Mouse (Mus musculus): Measurements from ENCODE around the gene Cnih3. TPM values are rescaled to one million over a fixed set of nuclear protein-coding genes. Genes with fewer than 3 reads are reported as not detected.

Cnih3 gene
- polyA plus RNA-seq, 1 experiment = 0.23 TPM

DNA sequence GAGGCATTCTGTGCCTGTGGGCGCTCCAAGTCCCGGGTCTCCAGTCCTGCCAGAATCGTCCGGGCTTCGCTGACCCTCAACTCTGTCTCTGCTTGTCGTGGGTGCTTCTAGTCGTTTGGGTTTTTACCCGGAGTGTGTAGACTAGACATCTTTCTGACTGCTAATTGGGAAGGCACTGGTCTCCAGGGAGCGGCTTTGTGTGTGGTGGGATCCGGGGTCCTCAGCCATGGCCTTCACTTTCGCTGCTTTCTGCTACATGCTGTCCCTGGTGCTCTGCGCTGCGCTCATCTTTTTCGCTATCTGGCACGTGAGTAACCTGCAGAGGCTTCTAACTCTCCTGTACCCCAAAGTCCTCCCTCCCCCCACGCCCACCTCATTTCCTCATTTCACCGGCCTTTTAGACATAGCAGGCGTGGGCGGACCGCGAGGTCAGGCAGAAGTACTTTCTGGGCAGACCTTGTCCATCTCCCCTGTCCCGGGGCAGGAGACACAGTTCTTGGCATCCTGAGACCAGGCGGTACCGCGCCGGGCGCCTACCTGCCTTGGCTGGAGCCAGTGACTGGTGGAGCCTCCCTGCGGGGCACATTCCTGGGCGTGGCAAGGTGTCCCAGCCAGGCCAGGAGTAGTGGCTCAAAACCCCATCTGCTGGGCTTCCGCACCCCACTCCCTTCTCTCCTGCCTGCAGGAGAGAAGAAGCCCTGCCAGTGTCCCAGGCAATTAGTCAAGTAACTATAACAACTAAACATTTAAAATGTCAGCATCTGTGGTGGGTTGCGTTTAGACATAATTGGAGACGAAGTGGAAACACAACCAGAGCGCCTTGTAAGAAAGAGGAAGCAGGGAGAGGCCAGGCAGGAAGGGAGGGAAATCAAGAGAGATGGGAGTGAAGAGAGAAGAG, 1.0 kb downstream of the Cnih3 start:
- DNase-seq (ENCODE audit: low spot score) = no peak

DNA sequence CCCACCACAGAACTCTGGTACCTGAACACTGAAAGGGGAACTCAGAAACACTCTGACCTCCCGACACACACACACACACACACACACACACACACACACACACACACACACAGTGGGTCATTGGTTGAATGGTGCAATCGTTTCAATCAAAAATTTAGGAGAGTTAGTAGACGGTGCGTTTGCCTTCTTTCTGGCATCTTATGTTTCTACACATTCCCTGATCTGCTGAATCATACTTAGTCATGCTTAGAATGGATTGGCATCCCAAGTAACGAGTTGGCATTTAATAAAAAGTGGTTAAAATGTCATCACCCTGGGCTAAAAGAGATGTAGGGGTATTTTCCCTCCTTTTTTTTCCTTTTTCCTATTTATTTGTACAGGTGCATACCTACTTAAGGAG, 3.3 kb downstream of the Cnih3 start:
- no peak for DNase-seq (ENCODE audit: low spot score)

DNA sequence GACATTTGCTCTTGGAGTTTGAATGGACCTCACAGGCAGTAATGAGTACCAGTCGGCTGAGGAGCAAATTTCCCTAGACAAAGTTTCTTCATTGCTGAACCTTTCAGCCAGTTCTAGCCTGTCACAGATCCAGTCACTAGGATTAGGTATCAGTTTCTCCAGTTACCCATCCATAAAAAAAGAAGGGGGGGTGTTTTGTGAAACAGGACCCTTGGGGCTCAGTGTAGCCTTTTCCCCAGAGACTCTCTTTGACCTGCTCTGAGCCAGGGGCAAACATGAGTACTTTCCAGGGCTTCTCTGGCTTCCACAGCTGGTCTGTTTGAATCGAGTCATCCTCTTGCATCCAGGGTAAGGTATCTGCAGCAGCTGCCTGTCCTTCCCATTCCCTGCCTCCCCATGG, 5.4 kb downstream of the Cnih3 start:
- no peak for DNase-seq (ENCODE audit: low spot score)

DNA sequence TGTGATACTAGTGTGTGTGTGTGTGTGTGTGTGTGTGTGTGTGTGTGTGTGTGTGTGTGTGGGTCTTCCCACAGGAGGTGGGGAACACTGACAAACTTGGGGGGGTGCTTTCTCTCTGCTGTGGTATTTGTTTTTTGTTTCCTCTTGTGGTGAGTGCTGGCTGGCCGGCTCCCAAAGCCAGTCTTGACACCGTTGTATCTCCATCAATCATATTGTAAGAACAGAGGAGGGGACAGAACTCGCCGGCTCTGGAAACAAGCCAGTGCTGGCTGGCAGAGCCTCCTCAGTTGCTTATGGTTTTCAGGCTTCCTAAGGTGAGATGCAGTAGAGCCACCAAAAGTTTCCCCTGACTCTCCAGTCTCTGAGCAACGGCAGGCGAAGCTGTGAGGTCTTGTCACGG, 6.1 kb downstream of the Cnih3 start:
- DNase-seq (ENCODE audit: low spot score) = no peak

DNA sequence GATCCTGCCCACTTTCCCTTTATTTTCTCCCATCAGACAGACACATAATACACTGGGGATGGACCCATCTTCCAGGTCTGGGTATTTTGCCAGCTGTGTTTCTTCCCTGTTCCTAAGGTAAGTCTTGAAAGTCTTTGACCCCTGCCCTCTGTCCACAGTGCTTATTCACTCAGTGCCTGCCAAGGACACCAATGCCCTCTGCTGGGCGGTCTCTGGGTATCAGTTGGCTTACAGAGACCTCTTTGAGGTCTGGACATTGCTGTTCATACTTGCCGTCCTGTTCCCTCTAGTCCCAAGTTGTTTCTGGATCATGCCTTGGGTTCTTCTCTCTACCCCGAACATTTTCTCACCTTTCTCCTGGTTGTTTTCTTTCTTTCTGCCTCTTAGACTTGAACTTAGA, 8.3 kb downstream of the Cnih3 start:
- no peak for DNase-seq (ENCODE audit: low spot score)

DNA sequence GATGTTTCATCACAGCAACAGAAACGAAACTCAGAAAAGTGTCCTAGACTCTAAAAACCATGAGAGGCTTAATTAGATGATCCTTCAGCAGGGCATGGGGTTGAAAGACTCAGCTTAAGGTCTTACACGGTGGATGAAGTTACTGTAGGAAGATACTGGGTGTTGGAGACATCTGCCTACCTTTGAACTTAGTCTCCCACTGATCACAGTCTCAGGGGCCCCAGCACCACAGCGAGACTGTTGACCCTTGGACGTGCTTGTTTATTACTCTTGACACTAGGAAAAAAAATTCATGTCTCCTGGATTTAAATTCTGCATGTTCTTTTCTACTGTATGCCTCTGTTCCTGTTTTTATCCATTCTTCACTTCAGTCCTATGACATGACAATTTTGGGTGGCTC, 11.6 kb downstream of the Cnih3 start:
- DNase-seq (ENCODE audit: low spot score) = no peak

DNA sequence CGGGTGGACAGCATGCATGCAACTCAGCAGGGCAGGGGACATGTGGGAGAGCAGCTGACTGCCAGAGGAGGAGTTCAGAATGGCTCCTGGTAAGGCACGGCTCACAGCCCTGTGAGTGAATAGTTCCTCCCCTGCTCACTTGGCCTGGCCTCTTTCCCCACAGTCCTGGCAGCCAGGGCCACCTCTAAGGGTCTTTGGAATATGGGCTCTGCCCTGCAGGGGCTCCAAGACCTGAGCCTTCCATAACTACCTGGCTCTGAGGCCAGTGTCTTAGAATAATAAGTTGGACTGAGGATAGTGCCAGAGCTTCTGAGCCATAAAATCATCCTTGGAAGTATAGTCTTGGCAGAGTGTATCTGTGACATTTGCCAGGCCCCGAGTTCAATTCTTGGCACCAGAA, 12.9 kb downstream of the Cnih3 start:
- DNase-seq (ENCODE audit: low spot score) = no peak

DNA sequence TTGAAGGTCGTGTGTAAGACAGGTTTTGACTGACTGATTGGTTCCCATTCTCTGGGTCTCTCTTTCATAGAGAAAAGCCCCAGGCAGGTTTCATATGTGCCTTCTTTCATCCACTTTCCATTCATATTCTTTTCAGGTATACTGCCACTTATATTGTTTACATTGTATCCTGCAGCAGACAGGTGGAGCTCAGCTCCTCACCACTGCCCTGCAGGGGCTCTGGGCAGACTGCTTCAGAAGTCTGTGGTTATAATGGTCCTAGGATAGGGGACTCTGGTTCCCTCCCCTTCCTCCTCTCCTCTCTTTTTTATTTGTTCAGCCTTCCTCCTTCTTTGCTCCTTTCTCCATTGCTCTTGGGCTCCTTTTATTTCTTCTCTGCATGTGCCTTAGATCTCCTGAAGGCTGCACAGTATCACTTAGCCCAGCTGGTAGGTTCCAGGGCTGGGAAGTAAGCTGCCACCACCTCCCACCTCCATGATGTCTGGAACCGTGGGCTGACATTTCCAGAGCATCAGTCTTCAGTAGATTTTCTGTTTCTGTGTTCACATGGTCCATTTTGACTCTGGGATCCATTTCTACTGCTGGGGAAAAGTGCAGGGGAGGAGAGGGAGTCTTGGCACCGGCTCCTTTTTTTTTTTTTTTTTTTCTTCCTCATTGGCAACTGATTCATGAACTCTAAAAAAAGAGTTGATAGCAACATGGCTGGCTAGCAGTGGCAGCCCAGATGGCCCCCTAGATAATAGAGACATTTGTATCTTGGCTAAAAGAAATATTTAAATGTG, 16.6 kb downstream of the Cnih3 start:
- no peak for DNase-seq (ENCODE audit: low spot score)

DNA sequence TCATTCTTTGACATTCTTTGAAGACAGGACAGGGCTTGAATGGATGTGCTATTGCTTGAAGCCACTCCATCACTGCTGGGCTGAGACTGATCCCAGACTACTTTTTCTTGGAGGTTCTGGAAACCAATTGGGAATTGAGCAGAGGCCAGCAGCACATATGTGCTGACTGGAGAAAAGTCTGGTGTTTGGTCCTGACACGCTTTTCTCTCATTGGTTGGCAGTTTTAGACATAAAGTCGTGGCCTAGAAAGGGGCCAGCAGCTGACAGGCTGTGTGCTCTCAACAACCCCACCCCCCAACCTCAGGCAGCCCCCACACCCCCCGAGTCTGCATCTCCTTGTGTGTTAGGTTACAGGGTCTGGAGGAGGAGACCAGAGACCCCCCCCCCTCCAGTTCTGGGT, 17.9 kb downstream of the Cnih3 start:
- DNase-seq (ENCODE audit: low spot score) = no peak

DNA sequence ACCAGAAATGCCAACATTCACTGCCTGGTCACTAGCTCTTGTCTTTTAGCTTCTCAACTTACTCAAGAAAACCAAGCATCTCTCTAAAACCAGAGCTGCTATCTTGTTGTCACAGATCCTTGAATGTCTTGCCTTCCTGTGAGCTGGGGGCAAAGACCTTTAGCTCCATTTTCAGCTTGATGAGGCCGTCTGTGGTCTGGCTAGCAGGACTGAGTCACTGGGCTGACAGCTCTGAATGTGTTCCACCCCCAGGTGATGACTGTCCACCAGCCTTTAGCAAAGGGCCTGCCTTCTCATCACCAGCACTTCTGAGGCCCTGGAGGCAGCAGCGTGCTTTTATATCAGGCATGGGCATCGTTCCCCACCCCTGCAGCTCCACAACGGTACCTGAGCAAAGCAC, 18.8 kb downstream of the Cnih3 start:
- DNase-seq (ENCODE audit: low spot score) = no peak

DNA sequence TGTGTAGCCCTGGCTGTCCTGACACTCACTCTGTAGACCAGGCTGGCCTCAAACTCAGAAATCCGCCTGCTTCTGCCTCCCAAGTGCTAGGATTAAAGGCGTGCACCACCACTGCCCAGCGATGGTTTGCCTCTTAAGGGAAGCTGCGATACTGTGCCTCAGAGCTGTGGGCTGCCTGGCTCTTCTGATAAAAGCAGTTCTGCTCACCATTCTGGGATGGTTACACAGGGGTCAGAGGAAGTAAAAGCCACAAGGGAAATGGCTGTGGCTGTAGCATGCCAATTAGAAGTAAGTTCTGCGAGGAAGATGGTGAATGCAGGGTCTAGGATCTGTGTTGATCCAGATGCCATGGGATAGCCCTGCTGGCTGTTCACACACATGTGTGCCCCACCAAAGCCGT, 19.9 kb downstream of the Cnih3 start:
- no peak for DNase-seq (ENCODE audit: low spot score)

DNA sequence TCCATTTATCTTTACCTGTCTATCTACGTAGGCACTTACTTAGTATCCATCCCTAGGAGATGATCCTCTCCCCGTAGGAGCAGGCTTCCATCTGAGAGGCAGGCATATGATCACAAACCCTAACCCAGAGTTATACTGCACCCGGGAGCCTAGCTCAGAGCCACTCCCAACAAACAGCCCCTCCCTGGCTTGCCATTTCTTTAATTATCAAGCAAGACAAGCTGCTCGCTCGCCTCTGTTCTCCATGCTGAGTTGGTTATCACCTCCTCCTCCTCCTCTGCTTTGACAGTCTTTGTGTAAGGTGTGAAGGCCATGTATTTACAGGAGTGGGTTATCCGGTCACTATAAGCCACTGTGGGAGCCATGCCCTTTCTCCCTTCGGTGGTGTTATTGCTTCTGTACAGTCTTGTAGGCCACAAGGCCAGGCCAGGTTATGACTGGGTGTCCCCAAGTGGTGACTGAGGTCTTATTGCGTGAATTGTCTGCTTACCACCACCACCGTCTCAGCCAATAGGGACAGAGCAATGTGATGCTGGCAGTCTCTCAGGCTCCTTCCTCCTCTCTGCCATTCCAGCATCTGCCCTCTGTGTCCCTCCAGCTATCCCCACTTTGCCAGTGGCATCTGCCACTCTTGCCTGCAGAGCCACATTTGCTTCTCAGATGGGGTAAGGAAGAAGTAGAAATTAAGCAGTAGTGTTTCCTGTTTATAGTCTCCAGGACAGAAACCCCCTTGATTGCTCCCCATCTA, 22.4 kb downstream of the Cnih3 start:
- DNase-seq (ENCODE audit: low spot score) = no peak

DNA sequence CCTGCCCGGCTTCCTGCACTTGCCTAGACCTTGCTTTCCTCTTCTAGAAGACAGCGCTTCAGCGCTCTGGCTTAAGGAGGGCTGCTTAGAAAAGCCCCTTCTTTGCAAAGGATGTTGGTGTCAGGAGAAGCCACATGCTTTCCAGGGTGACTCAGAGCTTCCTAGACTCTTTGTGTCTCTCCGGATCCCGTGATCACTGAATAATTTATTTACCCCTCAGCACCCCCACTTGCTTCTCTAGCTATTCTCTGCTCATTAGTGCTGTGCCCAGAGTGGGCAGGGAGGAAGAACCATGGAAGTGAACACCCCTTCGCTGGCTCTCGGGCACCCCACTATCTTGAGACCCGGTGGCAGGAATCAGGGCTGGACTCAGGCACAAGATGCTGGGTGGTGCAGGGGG, 24.0 kb downstream of the Cnih3 start:
- no peak for DNase-seq (ENCODE audit: low spot score)

DNA sequence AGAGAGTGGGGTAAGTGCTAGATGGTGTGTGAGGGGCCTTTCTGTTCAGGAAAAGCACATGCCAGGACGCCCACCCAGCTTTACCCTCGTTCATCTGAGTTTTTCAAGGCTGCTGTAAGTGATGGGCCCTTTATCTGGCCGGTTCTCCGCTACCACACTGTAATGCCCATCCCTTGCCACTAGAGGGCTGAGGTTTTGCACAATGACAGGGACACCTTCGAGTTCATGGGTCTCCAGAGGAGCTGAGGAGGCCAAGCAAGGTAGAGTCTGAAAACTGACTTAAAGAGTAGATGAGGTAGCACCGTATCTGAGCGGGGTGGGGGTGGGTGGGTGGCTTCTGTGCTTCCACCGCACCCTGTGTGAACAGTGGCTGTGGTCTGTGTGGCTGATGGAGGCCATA, 27.2 kb downstream of the Cnih3 start:
- no peak for DNase-seq (ENCODE audit: low spot score)

DNA sequence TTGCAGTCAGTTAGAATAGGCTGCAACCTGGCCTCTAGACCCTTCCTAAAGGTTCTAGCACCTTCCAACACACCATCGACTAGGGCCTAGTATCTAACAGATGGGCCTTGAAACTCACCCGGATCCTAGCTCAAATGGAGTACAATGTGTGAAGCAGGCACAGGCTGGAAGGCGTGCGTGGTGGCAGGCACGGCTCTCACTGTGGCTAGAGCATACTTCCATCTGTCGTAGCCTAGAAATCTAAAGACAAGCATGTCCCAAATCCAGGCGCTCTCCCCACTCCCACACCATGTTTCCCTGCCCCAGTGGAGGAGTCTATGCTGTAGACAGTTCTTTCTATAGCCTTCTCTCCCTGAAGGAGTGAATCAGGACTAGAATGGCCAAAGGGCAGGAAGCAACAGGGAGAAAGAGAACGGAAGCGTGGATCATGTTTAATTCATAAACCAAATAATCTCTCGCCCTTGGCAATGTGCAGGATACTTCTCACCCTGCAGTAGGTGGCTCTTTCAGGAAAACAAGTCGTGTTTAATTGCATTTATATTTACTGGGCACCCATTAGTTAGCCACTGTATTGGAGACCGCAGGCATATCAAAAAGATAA, 29.1 kb downstream of the Cnih3 start:
- no peak for DNase-seq (ENCODE audit: low spot score)

DNA sequence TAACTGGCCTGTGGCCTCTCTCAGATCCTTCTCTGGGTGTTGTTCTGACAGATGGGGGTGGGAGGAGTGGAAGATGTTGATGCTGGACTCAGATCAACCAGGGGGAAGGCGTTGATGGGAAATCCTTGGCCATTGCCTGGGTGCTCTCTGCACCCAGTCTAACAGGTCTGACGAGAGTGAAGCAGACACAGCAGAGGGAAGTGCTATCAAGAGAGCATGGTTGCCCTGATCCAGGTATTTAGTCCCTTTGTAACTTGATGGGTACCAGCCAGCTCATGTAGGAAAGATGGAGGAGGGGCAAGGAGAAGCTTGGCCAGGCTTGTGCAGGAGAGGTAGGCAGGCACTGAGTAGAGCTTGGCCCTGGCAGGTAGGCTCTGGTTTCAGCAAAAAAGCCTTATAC, 36.8 kb downstream of the Cnih3 start:
- DNase-seq (ENCODE audit: low spot score) = no peak

DNA sequence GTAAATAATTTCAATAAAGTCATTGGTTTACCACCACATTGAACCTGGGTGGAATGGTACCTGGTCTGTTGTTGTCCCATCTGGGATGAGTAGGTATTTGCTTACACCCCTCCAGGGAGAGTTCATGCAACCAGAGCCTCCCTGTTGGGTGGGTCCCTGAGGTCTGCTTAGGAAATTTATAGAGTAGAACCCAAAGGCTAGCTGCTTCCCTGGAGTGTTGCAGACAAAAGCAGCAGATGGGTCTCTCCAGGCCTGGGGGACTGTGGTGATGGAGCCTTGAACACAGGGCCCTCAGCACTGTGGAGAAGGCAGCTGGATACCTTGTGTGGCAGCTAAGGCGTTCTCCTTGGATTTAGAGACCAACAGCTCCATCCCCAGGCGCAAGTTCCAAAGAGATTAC, 40.1 kb downstream of the Cnih3 start:
- no peak for DNase-seq (ENCODE audit: low spot score)

DNA sequence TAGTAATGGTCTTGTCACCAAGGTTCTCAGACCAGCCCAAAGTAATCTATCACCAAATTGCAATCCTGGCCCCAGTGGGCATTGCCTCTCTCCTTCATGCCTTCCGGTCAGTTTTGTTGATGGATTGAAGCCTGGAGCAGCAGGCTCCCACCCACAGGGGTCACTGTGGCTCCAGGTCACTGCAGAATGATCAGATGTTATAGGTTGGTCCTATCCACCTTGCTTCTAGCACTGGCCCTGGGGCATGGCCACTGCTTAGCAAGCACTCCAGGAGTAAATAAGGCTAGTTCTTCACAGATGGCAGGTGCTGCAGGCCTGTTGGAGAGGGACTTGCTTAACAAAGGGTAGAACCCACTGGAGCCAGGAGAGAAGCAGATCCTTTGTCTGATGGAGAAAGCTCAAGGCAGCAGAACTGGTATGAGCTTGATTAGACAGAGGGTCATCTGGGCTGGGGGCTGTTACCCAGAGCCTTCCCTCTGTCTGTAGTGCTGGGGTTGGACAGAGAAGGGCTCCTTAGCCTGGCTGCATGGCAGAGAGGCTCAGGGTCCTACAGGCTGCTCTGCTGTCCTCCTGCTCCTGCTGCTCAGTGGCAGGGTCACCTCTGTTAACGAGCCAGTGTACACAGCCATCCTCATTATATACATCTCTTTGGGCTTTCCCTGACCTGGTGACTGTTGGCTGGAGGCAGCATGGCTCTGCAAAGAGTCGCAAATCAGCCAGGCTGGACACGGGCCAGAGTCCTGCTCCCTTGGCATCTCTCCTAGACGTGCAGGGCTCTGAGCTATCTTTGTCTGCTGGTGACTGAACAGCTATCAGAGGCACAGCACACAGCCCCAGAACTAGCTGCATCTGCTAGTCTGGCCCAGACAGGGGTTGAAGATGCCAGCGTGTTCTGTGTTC, 41.1 kb downstream of the Cnih3 start:
- no peak for DNase-seq (ENCODE audit: low spot score)

DNA sequence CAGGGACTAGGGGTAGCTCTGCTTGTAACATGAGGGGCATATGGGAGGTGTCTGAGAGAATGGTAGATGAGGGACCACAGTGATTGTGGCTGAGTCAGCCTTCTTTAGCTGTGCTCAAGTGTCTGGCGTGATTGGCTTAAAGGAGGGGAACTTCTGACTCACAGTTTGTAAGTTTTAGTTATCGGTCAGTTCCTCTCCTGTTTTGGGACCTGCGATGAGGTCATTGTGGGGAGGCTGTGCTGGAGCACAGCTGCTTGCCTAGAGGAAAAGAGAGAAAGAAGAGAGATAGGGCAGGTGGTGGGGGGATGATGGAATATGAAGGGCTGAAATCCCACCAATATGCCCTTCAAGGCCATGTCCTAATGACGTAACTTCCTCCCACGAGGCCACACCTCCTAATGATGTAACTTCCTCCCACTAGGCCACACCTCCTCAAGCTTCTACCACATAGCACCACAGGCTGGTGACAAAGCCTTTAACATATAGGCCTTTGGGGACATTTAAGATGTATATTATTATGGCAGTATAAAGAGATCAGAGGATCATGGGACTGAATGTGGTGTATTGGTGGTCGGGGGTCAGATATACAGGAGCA, 42.9 kb downstream of the Cnih3 start:
- DNase-seq (ENCODE audit: low spot score) = no peak

DNA sequence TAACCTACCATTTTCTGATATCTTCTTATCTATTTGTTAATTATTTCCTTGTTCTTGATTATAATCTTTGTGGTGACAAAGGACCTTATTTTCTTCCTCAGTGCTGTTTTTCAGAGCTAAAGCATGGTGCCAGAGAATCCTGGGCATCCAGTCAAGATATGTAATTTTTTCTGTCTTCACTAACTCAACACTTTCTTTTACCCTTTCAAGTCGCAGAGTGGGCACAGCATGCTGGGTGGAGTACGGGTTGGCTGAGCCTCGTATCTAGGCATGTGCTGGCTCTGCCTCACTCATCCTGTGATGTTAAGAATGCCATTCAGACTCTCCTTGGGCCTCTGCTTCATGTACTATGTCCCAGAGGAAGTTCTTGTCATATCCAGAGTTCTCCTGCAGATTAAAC, 46.8 kb downstream of the Cnih3 start:
- no peak for DNase-seq (ENCODE audit: low spot score)

DNA sequence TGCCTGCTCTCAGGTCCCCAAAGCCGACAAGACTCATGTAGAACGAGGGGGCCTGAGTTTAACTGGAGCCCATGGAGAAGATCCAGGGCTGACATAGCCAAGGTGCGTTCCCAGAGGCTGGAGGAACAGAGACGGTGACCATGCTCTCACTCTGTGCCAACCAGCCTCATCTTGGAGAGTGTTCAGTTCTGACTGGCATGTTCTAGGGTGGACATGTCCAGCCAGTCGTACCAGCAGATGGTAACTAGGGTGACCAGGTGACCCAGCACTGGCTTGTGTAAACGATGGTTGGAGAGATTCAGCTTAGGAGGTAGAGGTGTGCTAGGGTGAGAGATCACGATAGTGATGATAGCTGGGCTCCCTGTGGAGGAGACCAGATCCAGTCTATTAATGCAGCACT, 50.6 kb downstream of the Cnih3 start:
- no peak for DNase-seq (ENCODE audit: low spot score)
